Mouse (Mus musculus) urinary bladder, postnatal 14 days (tissue): ENCODE results near the gene B3galnt1.
A peak's percentile ranks its signal among the peaks of the same experiment; 100 is the strongest.
"Not testable (repeated sequence)": the region's sequence is repeated elsewhere in the genome, so short reads cannot be mapped to it uniquely, and the experiment has no call there.

ENCODE experiments used
- DNase-seq: peaks from one replicate; pipeline ENCODE4 v3.0.0; 2021; ENCODE audit warnings: low spot score

Gene B3galnt1

DNA sequence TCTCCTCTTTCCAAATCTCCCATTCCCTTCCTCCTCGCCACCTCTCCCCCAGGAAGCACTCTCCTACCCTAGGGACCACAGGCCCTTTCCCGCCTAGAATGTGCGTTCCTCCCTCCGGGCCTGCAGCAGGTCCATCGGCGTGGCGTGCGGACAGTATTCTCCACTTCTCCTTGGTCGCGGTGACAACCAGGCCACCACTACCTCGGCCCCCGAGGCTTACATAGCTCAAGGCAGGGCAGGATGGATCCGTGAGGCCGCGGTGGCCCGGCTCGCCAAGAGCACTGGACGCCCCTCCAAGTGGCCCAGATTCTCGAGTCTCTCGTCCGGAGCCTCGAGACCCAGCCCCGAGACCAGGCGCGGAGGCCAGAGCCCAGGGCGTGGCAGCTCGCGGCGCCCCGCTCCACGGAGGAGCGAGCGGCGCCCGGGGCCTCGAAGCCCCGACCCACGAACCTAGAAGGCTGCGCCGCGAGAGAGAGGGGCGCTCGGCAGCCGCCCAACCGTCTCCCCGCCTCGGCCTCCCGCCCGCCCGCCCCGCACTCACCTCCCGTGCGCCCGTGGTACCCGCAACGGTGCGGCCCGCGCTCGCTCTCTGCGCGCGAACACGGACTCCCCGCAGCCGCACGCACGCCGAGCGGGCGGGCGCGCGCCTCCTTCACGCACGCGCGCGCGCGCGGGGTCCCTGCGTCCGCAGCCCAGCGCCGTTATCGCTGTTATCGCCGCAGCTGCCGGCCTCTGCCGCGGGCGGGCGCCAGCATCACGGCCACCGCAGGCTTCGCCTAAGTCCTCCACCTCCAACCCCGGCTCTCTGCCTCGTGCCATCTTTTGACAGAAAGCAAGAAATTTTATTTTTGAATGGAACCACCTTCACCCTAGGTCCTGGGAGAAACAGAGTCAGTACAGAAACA lies at the start of gene B3galnt1:
TSS of gene B3galnt1 (minus strand) at position 700 of the 905 bp plus-strand sequence.
- DNase-seq, result peak; percentile 53

DNA sequence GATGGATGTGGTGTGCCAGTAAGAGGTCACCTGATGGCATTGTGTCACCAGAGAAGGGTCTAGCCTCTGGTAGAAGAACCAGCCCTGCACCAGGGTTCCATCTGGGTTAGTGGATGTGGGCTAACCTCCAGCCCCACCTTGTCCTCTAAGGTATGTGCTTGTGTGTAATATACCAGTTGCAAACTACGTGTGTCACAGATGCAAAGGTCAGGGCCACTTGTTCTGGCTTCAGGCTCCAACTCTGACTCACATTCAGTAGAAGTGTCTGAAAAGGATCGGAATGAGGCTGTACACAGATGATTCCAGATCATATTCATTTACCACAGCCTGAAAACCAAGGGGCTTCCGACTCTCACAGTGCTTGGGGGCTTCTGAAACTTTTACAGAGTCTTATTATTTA lies 35.8 kb upstream of the B3galnt1 start:
- DNase-seq, result no peak

- no peak for DNase-seq
Observed at GRCm38 (mm10) chr3:69633706-69634420, 35.1 kb upstream of the B3galnt1 start.

GRCm38 (mm10) chr3:69626963-69627590 lies 28.3 kb upstream of the B3galnt1 start:
- DNase-seq, result no peak

- DNase-seq, result no peak
Observed at GRCm38 (mm10) chr3:69626213-69626962, 27.6 kb upstream of the B3galnt1 start.

DNA sequence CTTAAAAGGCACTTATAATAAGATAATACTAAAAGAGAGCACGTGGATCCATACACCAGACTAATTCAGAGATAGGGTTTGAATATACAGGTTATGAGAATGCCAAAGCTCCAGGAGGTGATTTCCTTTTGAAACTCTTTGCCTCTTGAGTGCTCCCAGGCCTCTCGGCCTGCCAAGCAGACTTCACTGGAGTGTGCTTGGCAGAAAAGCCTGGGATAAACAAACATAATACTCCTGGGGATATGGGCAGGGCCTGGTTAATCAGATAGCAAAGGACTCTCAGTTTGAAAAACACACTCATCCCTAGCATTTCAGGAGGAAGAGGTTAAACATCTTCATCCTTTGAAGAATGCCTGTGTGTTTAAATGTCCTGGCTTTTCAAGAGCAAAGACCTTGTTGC lies 25.4 kb upstream of the B3galnt1 start:
- no peak for DNase-seq

GRCm38 (mm10) chr3:69607909-69608308 lies 9.1 kb upstream of the B3galnt1 start:
- no peak for DNase-seq

GRCm38 (mm10) chr3:69607468-69607867 lies 8.7 kb upstream of the B3galnt1 start:
- no peak for DNase-seq

- no peak for DNase-seq
Observed at GRCm38 (mm10) chr3:69606923-69607322, 8.2 kb upstream of the B3galnt1 start.

DNA sequence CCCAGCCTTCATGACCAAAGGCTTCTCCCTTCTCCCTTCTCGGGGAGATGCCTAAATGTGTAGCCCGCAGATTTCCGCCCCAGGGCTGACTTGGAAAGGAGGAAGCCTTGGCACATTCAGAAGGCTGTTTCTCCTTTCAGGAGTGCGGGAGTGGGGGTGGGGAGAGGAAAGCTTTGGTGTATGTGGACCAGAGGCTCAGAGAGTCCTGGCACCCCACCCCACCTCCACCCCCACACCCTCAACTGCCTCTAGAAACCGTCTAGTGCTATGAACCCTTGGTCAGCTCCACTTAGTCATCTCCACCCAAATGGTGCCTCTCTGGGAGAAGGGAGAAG lies 373 bp upstream of the B3galnt1 start:
- peak; percentile 7 for DNase-seq

DNA sequence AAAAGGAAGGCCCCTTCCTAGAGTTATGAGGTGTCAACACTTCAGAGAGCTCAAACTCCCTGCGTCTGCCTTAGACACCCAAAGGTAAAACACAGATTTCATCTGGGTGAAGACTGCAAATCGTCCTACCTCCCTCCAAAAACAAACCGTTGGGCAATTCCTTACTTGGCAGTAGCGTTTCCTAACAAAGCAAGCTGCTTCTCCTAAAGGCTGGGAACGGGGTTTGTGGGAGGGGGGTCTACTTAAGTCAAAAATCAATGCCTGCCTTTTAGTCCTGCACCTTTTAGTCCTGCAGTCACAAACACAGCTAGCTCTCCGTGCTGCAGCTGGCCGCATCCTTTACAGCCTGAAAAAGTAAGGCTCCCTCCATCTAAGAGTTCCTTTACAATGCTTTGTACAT lies 944 bp downstream of the B3galnt1 start:
- no peak for DNase-seq

DNA sequence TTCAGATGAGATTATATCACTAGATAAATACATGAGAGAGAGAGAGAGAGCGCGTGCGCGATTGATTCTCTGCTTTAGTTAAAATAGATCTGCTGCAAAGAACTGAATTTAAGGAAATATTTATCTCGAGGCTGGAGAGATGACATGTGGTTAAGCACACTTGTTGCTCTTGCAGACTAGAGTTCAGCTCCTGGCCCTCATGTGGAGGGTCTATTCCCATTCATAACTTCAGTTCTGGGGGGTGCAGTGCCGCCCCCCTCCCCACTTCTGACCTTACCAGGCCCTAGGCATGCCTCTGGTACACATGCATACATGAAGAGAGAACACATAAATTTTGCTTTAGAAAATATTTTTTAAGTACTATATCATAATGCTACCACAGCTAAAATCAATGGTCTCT lies 1.5 kb downstream of the B3galnt1 start:
- DNase-seq, result no peak

DNA sequence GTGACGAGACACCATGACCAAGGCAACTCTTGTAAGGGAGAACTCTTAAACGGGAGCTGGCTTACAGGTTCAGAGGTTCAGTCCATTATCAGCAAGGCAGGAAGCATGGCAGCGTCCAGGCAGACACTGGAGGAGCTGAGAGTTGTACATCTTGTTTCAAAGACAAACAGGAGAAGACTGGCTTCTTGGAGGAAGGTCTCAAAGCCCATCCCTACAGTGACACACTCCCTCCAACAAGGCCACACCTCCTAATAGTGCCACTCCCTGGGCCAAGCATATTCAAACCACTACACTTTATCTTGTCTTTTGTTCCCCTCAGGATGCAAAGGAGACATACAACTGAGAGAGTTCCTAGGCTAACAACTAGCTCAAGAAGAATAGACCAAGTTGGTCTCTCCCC lies 2.6 kb downstream of the B3galnt1 start:
- no peak for DNase-seq

- no peak for DNase-seq
Observed at GRCm38 (mm10) chr3:69594071-69594470, 4.7 kb downstream of the B3galnt1 start.

GRCm38 (mm10) chr3:69593426-69593825 lies 5.3 kb downstream of the B3galnt1 start:
- DNase-seq, result no peak

- no peak for DNase-seq
Observed at GRCm38 (mm10) chr3:69588101-69588760, 10.5 kb downstream of the B3galnt1 start.

- DNase-seq, result no peak
Observed at GRCm38 (mm10) chr3:69583798-69584197, 15.0 kb downstream of the B3galnt1 start.

- no peak for DNase-seq
Observed at GRCm38 (mm10) chr3:69578791-69579190, 20.0 kb downstream of the B3galnt1 start.

GRCm38 (mm10) chr3:69576715-69577114 lies 22.0 kb downstream of the B3galnt1 start:
- DNase-seq, result no peak

GRCm38 (mm10) chr3:69575577-69575976 lies 23.2 kb downstream of the B3galnt1 start:
- no peak for DNase-seq

GRCm38 (mm10) chr3:69572561-69572960 lies 26.2 kb downstream of the B3galnt1 start:
- no peak for DNase-seq

DNA sequence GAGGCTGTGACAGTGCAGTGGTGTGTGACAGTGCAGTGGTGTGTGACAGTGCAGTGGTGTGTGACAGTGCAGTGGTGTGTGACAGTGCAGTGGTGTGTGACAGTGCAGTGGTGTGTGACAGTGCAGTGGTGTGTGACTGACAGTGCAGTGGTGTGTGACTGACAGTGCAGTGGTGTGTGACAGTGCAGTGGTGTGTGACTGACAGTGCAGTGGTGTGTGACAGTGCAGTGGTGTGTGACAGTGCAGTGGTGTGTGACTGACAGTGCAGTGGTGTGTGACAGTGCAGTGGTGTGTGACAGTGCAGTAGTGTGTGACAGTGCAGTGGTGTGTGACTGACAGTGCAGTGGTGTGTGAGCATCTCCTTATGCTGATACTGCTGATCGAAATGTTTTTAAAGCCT lies 33.2 kb downstream of the B3galnt1 start:
- DNase-seq, result not testable (repeated sequence)
